In the genomic region with DNA sequence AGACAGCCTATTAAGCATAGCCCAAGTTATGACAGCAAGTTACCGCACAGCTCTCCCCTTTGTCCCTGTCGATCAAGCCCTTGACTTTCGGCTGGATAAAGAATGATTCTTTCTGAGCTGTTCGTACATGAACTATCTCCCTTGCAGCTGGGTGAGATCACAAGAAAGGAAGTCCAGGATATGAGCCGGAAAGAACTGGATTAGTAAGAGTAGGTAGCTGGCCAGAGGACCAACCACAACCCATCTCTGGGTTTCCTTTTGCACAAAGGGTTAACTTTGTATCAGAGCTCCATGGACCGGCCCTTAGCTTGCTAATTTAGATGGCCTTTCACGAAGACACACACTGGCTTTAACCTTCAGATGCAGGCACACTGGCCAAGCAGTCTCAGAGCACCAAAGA, we compare ENCODE assay signal across 12 mouse cellular contexts.
"Had no signal": no experiment of that assay in that cellular context is flagged by ENCODE, and none has a peak within 500 bp of the region (broad histone marks: within the 10 kb centered on the region; RNA-seq: fewer than 3 reads in every experiment).

No protein-coding gene starts in this region.

- H3K4me1 ChIP-seq: midbrain, embryonic 15.5 days; neural tube, embryonic 12.5 days had no signal

- H3K4me2 ChIP-seq: limb, embryonic 12.5 days; midbrain, embryonic 15.5 days; neural tube, embryonic 12.5 days had no signal

- H3K9ac ChIP-seq: limb, embryonic 12.5 days; liver, embryonic 14.5 days; midbrain, embryonic 15.5 days; neural tube, embryonic 12.5 days had no signal

- H3K9me3 ChIP-seq: limb, embryonic 12.5 days; midbrain, embryonic 15.5 days; neural tube, embryonic 12.5 days had no signal

- H3K27ac ChIP-seq: kidney, postnatal 0 days; limb, embryonic 12.5 days; liver, embryonic 14.5 days; midbrain, embryonic 15.5 days; neural tube, embryonic 12.5 days had no signal

- H3K36me3 ChIP-seq: limb, embryonic 12.5 days; midbrain, embryonic 15.5 days; neural tube, embryonic 12.5 days had no signal

- H3K27me3 ChIP-seq: limb, embryonic 12.5 days; midbrain, embryonic 15.5 days; neural tube, embryonic 12.5 days had no signal

- ATAC-seq: midbrain, embryonic 15.5 days had no signal

- H3K4me3 ChIP-seq: limb, embryonic 12.5 days; midbrain, embryonic 15.5 days; neural tube, embryonic 12.5 days had no signal

- DNase-seq: kidney, adult 11 months; kidney, adult 9 months; layer of hippocampus, adult 9-11 months; layer of hippocampus, postnatal 36 days; liver; thymus, adult 2 months; thymus, postnatal 25 days had no signal
